Mouse (Mus musculus) CD4-positive, CD25-positive, alpha-beta regulatory T cell, adult 4 months (primary cell): Measurements from ENCODE around the gene Gm5795. TPM values are rescaled to one million over a fixed set of nuclear protein-coding genes. Genes with fewer than 3 reads are reported as not detected.
"Not testable (repeated sequence)": the region's sequence is repeated elsewhere in the genome, so short reads cannot be mapped to it uniquely, and the experiment has no call there.

ENCODE experiments used
- ATAC-seq: one replicate; pipeline ENCODE4 v1.8.0; 2017
- polyA plus RNA-seq, 2 experiments: library from polyadenylated mRNA; unstranded; fragments of 100-300 nt; shearing (Covaris generic); gene quantifications; one replicate each; pipeline ENCODE4 v1.2.1; 2017

The Gm5795 gene
- polyA plus RNA-seq: not detected

GRCm38 (mm10) chr14:3187955-3188354 lies at the start of gene Gm5795:
Gm5795 (plus strand) TSS chr14:3188255.
- ATAC-seq: not testable (repeated sequence)

- ATAC-seq: not testable (repeated sequence)
Measured at GRCm38 (mm10) chr14:3208272-3209152, 20.5 kb downstream of the Gm5795 start, which contains the start of gene D830030K20Rik. D830030K20Rik (plus strand) TSS chr14:3208488.

- ATAC-seq: not testable (repeated sequence)
Measured at GRCm38 (mm10) chr14:3209367-3209766, 21.3 kb downstream of the Gm5795 start.

Other genes starting within 250 kb of the Gm5795 start
- not detected for gene Gm2888, start 158.3 kb upstream of the Gm5795 start, polyA plus RNA-seq
- gene Gm2897, start 139.0 kb upstream of the Gm5795 start, polyA plus RNA-seq: 1 to 10 TPM; 4.1 to 5.2 TPM
- not detected for gene Gm10340, start 54.3 kb upstream of the Gm5795 start, polyA plus RNA-seq
- 10 to 100 TPM; 22.2 to 26.5 TPM for gene D830030K20Rik, start 20.2 kb downstream of the Gm5795 start, polyA plus RNA-seq
- 1 to 10 TPM in 1 of 2 experiments, not detected in 1; 4.0 TPM for gene Gm2956, start 144.4 kb downstream of the Gm5795 start, polyA plus RNA-seq
- gene Gm10413, start 206.8 kb downstream of the Gm5795 start, polyA plus RNA-seq: not detected
- gene Gm10409, start 224.4 kb downstream of the Gm5795 start, polyA plus RNA-seq: 10 to 100 TPM in 1 of 2 experiments, 1 to 10 TPM in 1; 7.9 to 12.2 TPM
- 10 to 100 TPM in 1 of 2 experiments, 1 to 10 TPM in 1; 4.7 to 12.2 TPM for gene Gm3005, start 239.8 kb downstream of the Gm5795 start, polyA plus RNA-seq